Mouse (Mus musculus): Measurements from ENCODE around the gene Avpi1. TPM values are rescaled to one million over a fixed set of nuclear protein-coding genes. Genes with fewer than 3 reads are reported as not detected.

The Avpi1 gene
- polyA plus RNA-seq, 1 experiment from 2014 or later = 6.4 TPM

GRCm38 (mm10) chr19:42126219-42126605, 2.6 kb downstream of the Avpi1 start:
- H3K27me3 ChIP-seq = peaks cover 25% of the 10 kb centered on the region
- H3K4me3 ChIP-seq = no peak overlapping the region
- H3K27ac ChIP-seq = no peak overlapping the region
- no peak for ATAC-seq (ENCODE audit: low FRiP score)
- no peak overlapping the region for H3K9ac ChIP-seq
- no peak overlapping the region for H3K4me2 ChIP-seq
- H3K4me1 ChIP-seq (replicated peaks) = peaks cover 22% of the 10 kb centered on the region
- 93% methylated on average over 6 of the region's 6 CpGs for WGBS
- H3K36me3 ChIP-seq = peaks cover 35% of the 10 kb centered on the region
- no peaks in the 10 kb centered on the region for H3K9me3 ChIP-seq

GRCm38 (mm10) chr19:42125501-42126218, 3.2 kb downstream of the Avpi1 start:
- 80% methylated on average over 11 of the region's 11 CpGs for WGBS
- peaks cover 40% of the 10 kb centered on the region for H3K36me3 ChIP-seq
- H3K4me1 ChIP-seq (replicated peaks) = peaks cover 22% of the 10 kb centered on the region
- H3K9me3 ChIP-seq = no peaks in the 10 kb centered on the region
- H3K4me2 ChIP-seq = no peak overlapping the region
- H3K4me3 ChIP-seq = no peak overlapping the region
- no peak overlapping the region for H3K27ac ChIP-seq
- H3K27me3 ChIP-seq = peaks cover 22% of the 10 kb centered on the region
- no peak for ATAC-seq (ENCODE audit: low FRiP score)
- H3K9ac ChIP-seq = no peak overlapping the region

GRCm38 (mm10) chr19:42124684-42125083, 4.2 kb downstream of the Avpi1 start:
- Histone ChIP-seq H3K9ac (no peak overlapping the region), H3K4me3 (no peak overlapping the region), H3K4me2 (no peak overlapping the region), H3K4me1 (replicated peaks) (peaks cover 17% of the 10 kb centered on the region), H3K27ac (no peak overlapping the region), H3K27me3 (peaks cover 22% of the 10 kb centered on the region), H3K36me3 (peaks cover 50% of the 10 kb centered on the region), H3K9me3 (no peaks in the 10 kb centered on the region)
- 88% methylated on average over 13 of the region's 13 CpGs for WGBS
- ATAC-seq (ENCODE audit: low FRiP score) = no peak

GRCm38 (mm10) chr19:42120451-42120850, 8.4 kb downstream of the Avpi1 start:
- WGBS = 93% methylated on average over 8 of the region's 8 CpGs
- H3K36me3 ChIP-seq = peaks cover 81% of the 10 kb centered on the region
- ATAC-seq (ENCODE audit: low FRiP score) = no peak

GRCm38 (mm10) chr19:42118596-42118995, 10.3 kb downstream of the Avpi1 start:
- Histone ChIP-seq H3K9me3 (no peaks in the 10 kb centered on the region), H3K4me2 (no peak overlapping the region), H3K27ac (no peak overlapping the region), H3K27me3 (no peaks in the 10 kb centered on the region), H3K36me3 (peaks cover 79% of the 10 kb centered on the region), H3K4me3 (no peak overlapping the region), H3K9ac (no peak overlapping the region), H3K4me1 (replicated peaks) (no peaks in the 10 kb centered on the region)
- 93% methylated on average over 5 of the region's 5 CpGs for WGBS
- no peak for ATAC-seq (ENCODE audit: low FRiP score)

More at GRCm38 (mm10) chr19:42120451-42120850, 8.4 kb downstream of the Avpi1 start:
- Histone ChIP-seq H3K9me3 (no peaks in the 10 kb centered on the region), H3K27me3 (no peaks in the 10 kb centered on the region), H3K27ac (no peak overlapping the region), H3K4me3 (no peak overlapping the region), H3K9ac (no peak overlapping the region), H3K4me2 (no peak overlapping the region), H3K4me1 (replicated peaks) (no peaks in the 10 kb centered on the region)

GRCm38 (mm10) chr19:42118142-42118541, 10.7 kb downstream of the Avpi1 start:
- H3K27me3 ChIP-seq = no peaks in the 10 kb centered on the region
- no peak for ATAC-seq (ENCODE audit: low FRiP score)
- H3K4me1 ChIP-seq (replicated peaks) = no peaks in the 10 kb centered on the region
- H3K36me3 ChIP-seq = peaks cover 79% of the 10 kb centered on the region
- no peak overlapping the region for H3K9ac ChIP-seq
- WGBS = 97% methylated on average over 9 of the region's 9 CpGs
- no peak overlapping the region for H3K27ac ChIP-seq
- no peak overlapping the region for H3K4me2 ChIP-seq
- H3K4me3 ChIP-seq = no peak overlapping the region
- H3K9me3 ChIP-seq = no peaks in the 10 kb centered on the region

GRCm38 (mm10) chr19:42115783-42116335, 13.0 kb downstream of the Avpi1 start:
- no peak overlapping the region for H3K9ac ChIP-seq
- ATAC-seq (ENCODE audit: low FRiP score) = no peak
- H3K4me3 ChIP-seq = no peak overlapping the region
- no peak overlapping the region for H3K27ac ChIP-seq
- 91% methylated on average over 4 of the region's 4 CpGs for WGBS
- no peak overlapping the region for H3K4me2 ChIP-seq
- H3K4me1 ChIP-seq (replicated peaks) = no peaks in the 10 kb centered on the region
- no peaks in the 10 kb centered on the region for H3K27me3 ChIP-seq
- peaks cover 70% of the 10 kb centered on the region for H3K36me3 ChIP-seq
- H3K9me3 ChIP-seq = no peaks in the 10 kb centered on the region

- no peak overlapping the region for H3K27ac ChIP-seq
- no peaks in the 10 kb centered on the region for H3K4me1 ChIP-seq (replicated peaks)
- WGBS = 97% methylated on average over 9 of the region's 9 CpGs
- H3K4me3 ChIP-seq = no peak overlapping the region
- no peak overlapping the region for H3K4me2 ChIP-seq
- no peak overlapping the region for H3K9ac ChIP-seq
- H3K36me3 ChIP-seq = peaks cover 52% of the 10 kb centered on the region
- H3K9me3 ChIP-seq = no peaks in the 10 kb centered on the region
- no peaks in the 10 kb centered on the region for H3K27me3 ChIP-seq
- no peak for ATAC-seq (ENCODE audit: low FRiP score)
These were observed 24.2 kb downstream of the Avpi1 start for GRCm38 (mm10) chr19:42104681-42105080.

GRCm38 (mm10) chr19:42099406-42099805, 29.5 kb downstream of the Avpi1 start:
- Histone ChIP-seq H3K9me3 (no peaks in the 10 kb centered on the region), H3K36me3 (peaks cover 40% of the 10 kb centered on the region), H3K4me2 (no peak overlapping the region), H3K27me3 (no peaks in the 10 kb centered on the region), H3K9ac (no peak overlapping the region), H3K4me3 (no peak overlapping the region), H3K4me1 (replicated peaks) (no peaks in the 10 kb centered on the region; the same call in 1 of the 2 replicates), H3K27ac (no peak overlapping the region)
- ATAC-seq (ENCODE audit: low FRiP score) = no peak
- 92% methylated on average over 3 of the region's 3 CpGs for WGBS

GRCm38 (mm10) chr19:42090637-42091141, 38.2 kb downstream of the Avpi1 start:
- Histone ChIP-seq H3K9me3 (no peaks in the 10 kb centered on the region), H3K9ac (peak overlapping the region; percentile 93), H3K36me3 (peaks cover 16% of the 10 kb centered on the region; the same call in 1 of the 2 replicates), H3K27me3 (no peaks in the 10 kb centered on the region), H3K27ac (peak overlapping the region; percentile 93), H3K4me2 (peak overlapping the region; percentile 89), H3K4me3 (peak overlapping the region; percentile 95), H3K4me1 (replicated peaks) (peaks cover 40% of the 10 kb centered on the region)
- peak; percentile 69 for ATAC-seq (ENCODE audit: low FRiP score)
- WGBS = under 1% methylated on average over 37 of the region's 52 CpGs

- Histone ChIP-seq H3K36me3 (peaks cover 12% of the 10 kb centered on the region; the same call in 1 of the 2 replicates), H3K4me1 (replicated peaks) (peaks cover 43% of the 10 kb centered on the region), H3K27me3 (no peaks in the 10 kb centered on the region), H3K9me3 (no peaks in the 10 kb centered on the region), H3K4me2 (peak within 1 kb of the TSS; percentile 89), H3K9ac (peak within 1 kb of the TSS; percentile 93), H3K4me3 (peak within 1 kb of the TSS; percentile 95), H3K27ac (peak within 1 kb of the TSS; percentile 93)
- peak; percentile 98 for ATAC-seq (ENCODE audit: low FRiP score)
- WGBS = under 1% methylated on average over 55 of the region's 55 CpGs
These were observed 38.9 kb downstream of the Avpi1 start, which contains the start of gene Pi4k2a for GRCm38 (mm10) chr19:42089748-42090595. TSS of gene Pi4k2a (plus strand) at chr19:42090470.
